Mouse (Mus musculus) kidney, postnatal 36 days (tissue): Measurements from ENCODE around the gene Gm10057.
"Not testable (repeated sequence)": the region's sequence is repeated elsewhere in the genome, so short reads cannot be mapped to it uniquely, and the experiment has no call there.

ENCODE experiments used
- DNase-seq, 2 experiments: peaks; one replicate each; pipeline ENCODE4 v3.0.0; 2021 to 2022; ENCODE audit warnings: mixed read lengths in 2 of 2

Gene Gm10057

GRCm38 (mm10) chrX:154054939-154055338, at the start of gene Gm10057:
Gm10057 (minus strand) TSS chrX:154055039.
- not testable (repeated sequence) for DNase-seq

- DNase-seq = not testable (repeated sequence)
Observed at GRCm38 (mm10) chrX:154033727-154034126, 21.1 kb downstream of the Gm10057 start, which contains the start of gene 4921511M17Rik. 4921511M17Rik (minus strand) TSS chrX:154033827.

GRCm38 (mm10) chrX:154012540-154012939, 42.3 kb downstream of the Gm10057 start, which contains the start of gene Samt1:
Samt1 (minus strand) TSS chrX:154012640.
- not testable (repeated sequence) for DNase-seq
